ENCODE assay signal across 32 mouse cellular contexts in the genomic region with DNA sequence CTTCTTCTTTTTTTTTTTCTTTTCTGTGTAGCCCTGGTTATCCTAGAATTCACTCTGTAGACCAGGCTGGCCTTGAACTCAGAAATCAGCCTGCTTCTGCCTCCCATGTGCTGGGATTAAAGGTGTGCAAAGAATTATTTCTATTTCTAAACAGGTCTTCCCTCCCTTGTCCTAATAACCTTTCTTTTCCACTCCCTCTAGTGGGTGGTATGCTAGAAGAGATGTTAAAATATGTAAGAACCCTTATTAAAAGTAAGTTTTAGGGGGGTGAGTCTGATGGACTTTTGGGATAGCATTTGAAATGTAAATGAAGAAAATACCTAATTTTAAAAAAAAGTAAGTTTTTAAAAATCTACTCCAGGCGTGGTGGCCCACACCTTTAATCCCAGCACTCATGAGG. TPM values are rescaled to one million over a fixed set of nuclear protein-coding genes. Genes with fewer than 3 reads are reported as not detected.
DNase-seq lines count a peak whose midpoint lies in the region; ATAC-seq and TF ChIP-seq lines count a peak whose summit lies in the region.
"Had no signal": no experiment of that assay in that cellular context is flagged by ENCODE, and none has a peak within 500 bp of the region (broad histone marks: within the 10 kb centered on the region; RNA-seq: fewer than 3 reads in every experiment).

No protein-coding gene starts in this region.

- H3K27me3 ChIP-seq in heart, embryonic 15.5 days = no peaks in the 10 kb centered on the region
- no peaks in the 10 kb centered on the region for H3K27me3 ChIP-seq in thymus, adult 2 months (ENCODE audit: control insufficient read depth, insufficient read depth, low read length)
- no peaks in the 10 kb centered on the region for H3K27me3 ChIP-seq in liver, embryonic 15.5 days
- H3K27me3 ChIP-seq: forebrain, embryonic 13.5 days; midbrain, embryonic 15.5 days had no signal

- no peak for ATAC-seq in heart, embryonic 15.5 days (replicated peaks; ENCODE audit: insufficient number of reproducible peaks, insufficient read depth, low FRiP score, low read depth)
- ATAC-seq in liver, embryonic 15.5 days (ENCODE audit: insufficient read depth) = no peak
- ATAC-seq: activated CD4-positive, CD25-positive, alpha-beta regulatory T cell, adult 4 months; CD4-positive, CD25-positive, alpha-beta regulatory T cell, adult 4 months; forebrain, embryonic 13.5 days; intestine, embryonic 16.5 days; lung, postnatal 0 days; midbrain, embryonic 15.5 days had no signal

- H3K4me2 ChIP-seq in heart, embryonic 15.5 days = no peak overlapping the region
- H3K4me2 ChIP-seq in liver, embryonic 15.5 days = no peak overlapping the region; the same call in 1 of the 2 replicates
- H3K4me2 ChIP-seq: forebrain, embryonic 13.5 days; heart, embryonic 11.5 days; hindbrain, embryonic 13.5 days; midbrain, embryonic 15.5 days had no signal

- 0 out of 2 replicates have a peak overlapping the region, but pooled peaks have one; percentile 18 for H3K27ac ChIP-seq in heart, embryonic 15.5 days
- peak overlapping the region; percentile 92; the same call in 1 of the 2 replicates for H3K27ac ChIP-seq in thymus, adult 2 months (ENCODE audit: control insufficient read depth, insufficient read depth, low read length)
- peak overlapping the region; percentile 96 for H3K27ac ChIP-seq in liver, embryonic 15.5 days (replicated peaks)
- H3K27ac ChIP-seq: forebrain, embryonic 13.5 days; hindbrain, embryonic 13.5 days; midbrain, embryonic 15.5 days had no signal

- 89% methylated on average over 1 of the region's 1 CpGs for WGBS in heart, embryonic 15.5 days
- 88% methylated on average over 1 of the region's 1 CpGs for WGBS in thymus, adult 2 months
- 65% methylated on average over 1 of the region's 1 CpGs for WGBS in liver, embryonic 15.5 days (ENCODE audit: insufficient replicate concordance)

- TF ChIP-seq CTCF in thymus, adult 2 months (IDR thresholded peaks at IDR 0.05; ENCODE audit: borderline replicate concordance, control insufficient read depth, extremely low read depth, insufficient read depth, low read length, poor library complexity) = no peak

- H3K9me3 ChIP-seq in heart, embryonic 15.5 days (replicated peaks) = no peaks in the 10 kb centered on the region
- H3K9me3 ChIP-seq in liver, embryonic 15.5 days (replicated peaks) = no peaks in the 10 kb centered on the region
- H3K9me3 ChIP-seq: forebrain, embryonic 13.5 days; hindbrain, embryonic 13.5 days; midbrain, embryonic 15.5 days had no signal

- intact Hi-C loops in heart, postnatal 36 days (cut with DNase I) = no loop called here

- H3K36me3 ChIP-seq in heart, embryonic 15.5 days = no peaks in the 10 kb centered on the region
- no peaks in the 10 kb centered on the region for H3K36me3 ChIP-seq in thymus, adult 2 months (ENCODE audit: control insufficient read depth, insufficient read depth, low read length)
- H3K36me3 ChIP-seq in liver, embryonic 15.5 days (replicated peaks) = peaks cover 12% of the 10 kb centered on the region
- H3K36me3 ChIP-seq: midbrain, embryonic 15.5 days had no signal

- peaks cover 13% of the 10 kb centered on the region for H3K4me1 ChIP-seq in heart, embryonic 15.5 days (replicated peaks)
- peaks cover 21% of the 10 kb centered on the region for H3K4me1 ChIP-seq in thymus, adult 2 months (replicated peaks; ENCODE audit: control insufficient read depth, insufficient read depth, low read length)
- H3K4me1 ChIP-seq in liver, embryonic 15.5 days (replicated peaks) = peaks cover 75% of the 10 kb centered on the region

- no peak overlapping the region for H3K4me3 ChIP-seq in heart, embryonic 15.5 days
- no peak overlapping the region for H3K4me3 ChIP-seq in thymus, adult 2 months (ENCODE audit: control insufficient read depth, insufficient read depth, low read length)
- H3K4me3 ChIP-seq in liver, embryonic 15.5 days (replicated peaks) = no peak overlapping the region
- H3K4me3 ChIP-seq: forebrain, embryonic 13.5 days; hindbrain, embryonic 13.5 days; midbrain, embryonic 15.5 days had no signal

- DNase-seq in heart, postnatal 36 days = no peak
- DNase-seq in thymus, adult 2 months = no peak
- no peak for DNase-seq in thymus, postnatal 36 days
- no peak for DNase-seq in neural tube, embryonic 10.5 days (ENCODE audit: extremely low spot score, low spot score)
- DNase-seq in urinary bladder, adult 18-20 months (ENCODE audit: low spot score in 2 of 2) = no peak
- no peak for DNase-seq in lung, postnatal 10 days
- DNase-seq: adrenal gland, adult 8-10 months; cerebellum, adult 8-10 months; cerebellum, postnatal 36 days; gastrocnemius, postnatal 25 days; heart, adult 11 months; heart, postnatal 14 days; kidney, postnatal 25 days; lung, adult 18-20 months; right cerebral cortex, adult 18-20 months; right cerebral cortex, postnatal 4 days had no signal

- TF ChIP-seq POLR2A in thymus, adult 2 months (IDR thresholded peaks at IDR 0.05; ENCODE audit: control insufficient read depth, extremely low read depth, insufficient read depth, low read length, poor library complexity) = no peak

- no peak overlapping the region for H3K9ac ChIP-seq in heart, embryonic 15.5 days
- H3K9ac ChIP-seq in liver, embryonic 15.5 days = no peak overlapping the region
- H3K9ac ChIP-seq: forebrain, embryonic 13.5 days; hindbrain, embryonic 13.5 days; midbrain, embryonic 15.5 days had no signal

RNA-seq across cellular contexts. Expression of a gene that starts 3.1 kb away (rescaled TPM):
- 1,772 and 2,077 TPM in 2 replicates for polyA plus RNA-seq in heart, embryonic 15.5 days (2015; fragmentation: Nextera tagmentation; extraction: Ambion mirVana)
- total RNA-seq in heart, postnatal 36 days (2021) = 100 to 1,000 TPM; 850 to 884 TPM
- polyA plus RNA-seq in thymus, adult 2 months (2012; rRNA removed) = 1,706 and 1,988 TPM in 2 replicates
- polyA plus RNA-seq in liver, embryonic 15.5 days (2015; fragmentation: Nextera tagmentation; extraction: Ambion mirVana) = 1,470 and 1,719 TPM in 2 replicates

RNA-seq across cellular contexts. Expression of a gene that starts 10.0 kb away (rescaled TPM):
- 4.0 and 5.1 TPM in 2 replicates for polyA plus RNA-seq in heart, embryonic 15.5 days (2015; fragmentation: Nextera tagmentation; extraction: Ambion mirVana)
- under 1 TPM in 1 of 2 experiments, not detected in 1; 0.46 TPM for total RNA-seq in heart, postnatal 36 days (2021)
- polyA plus RNA-seq in thymus, adult 2 months (2012; rRNA removed) = 0.24 TPM in 1 of 2 replicates, not detected in the other
- 0.97 and 1.3 TPM in 2 replicates for polyA plus RNA-seq in liver, embryonic 15.5 days (2015; fragmentation: Nextera tagmentation; extraction: Ambion mirVana)
- total RNA-seq: heart, postnatal 14 days; neutrophil, adult 5-6 weeks had no signal
- polyA plus RNA-seq: activated CD4-positive, CD25-positive, alpha-beta regulatory T cell, adult 4 months; CD4-positive, CD25-positive, alpha-beta regulatory T cell, adult 4 months; forebrain, embryonic 13.5 days; spleen, adult 2 months had no signal

RNA-seq across cellular contexts. Expression of a gene that starts 18.3 kb away (rescaled TPM):
- 0.16 and 0.19 TPM in 2 replicates for polyA plus RNA-seq in heart, embryonic 15.5 days (2015; fragmentation: Nextera tagmentation; extraction: Ambion mirVana)
- total RNA-seq in heart, postnatal 36 days (2021) = under 1 TPM; 0.22 to 0.53 TPM
- polyA plus RNA-seq in thymus, adult 2 months (2012; rRNA removed) = 6.3 and 8.8 TPM in 2 replicates
- 0.10 and 0.12 TPM in 2 replicates for polyA plus RNA-seq in liver, embryonic 15.5 days (2015; fragmentation: Nextera tagmentation; extraction: Ambion mirVana)
- polyA plus RNA-seq: activated CD4-positive, CD25-positive, alpha-beta regulatory T cell, adult 4 months; CD4-positive, CD25-positive, alpha-beta regulatory T cell, adult 4 months; embryonic facial prominence, embryonic 11.5 days; kidney, embryonic 14.5 days; limb, embryonic 11.5 days; neural tube, embryonic 11.5 days had no signal

RNA-seq across cellular contexts. Expression of a gene that starts 20.5 kb away (rescaled TPM):
- 0.29 and 0.43 TPM in 2 replicates for polyA plus RNA-seq in heart, embryonic 15.5 days (2015; fragmentation: Nextera tagmentation; extraction: Ambion mirVana)
- 1 to 10 TPM; 6.4 to 8.9 TPM for total RNA-seq in heart, postnatal 36 days (2021)
- 0.10 and 1.0 TPM in 2 replicates for polyA plus RNA-seq in thymus, adult 2 months (2012; rRNA removed)
- polyA plus RNA-seq in liver, embryonic 15.5 days (2015; fragmentation: Nextera tagmentation; extraction: Ambion mirVana) = not detected in 2 replicates
- total RNA-seq: neutrophil, adult 5-6 weeks had no signal
- polyA plus RNA-seq: activated CD4-positive, CD25-positive, alpha-beta regulatory T cell, adult 4 months; CD4-positive, CD25-positive, alpha-beta regulatory T cell, adult 4 months; heart, embryonic 11.5 days; lung, postnatal 0 days had no signal

RNA-seq across cellular contexts. Expression of a gene that starts 24.9 kb away (rescaled TPM):
- 65.2 and 83.1 TPM in 2 replicates for polyA plus RNA-seq in heart, embryonic 15.5 days (2015; fragmentation: Nextera tagmentation; extraction: Ambion mirVana)
- 10 to 100 TPM; 29.3 to 31.3 TPM for total RNA-seq in heart, postnatal 36 days (2021)
- 142 and 153 TPM in 2 replicates for polyA plus RNA-seq in thymus, adult 2 months (2012; rRNA removed)
- polyA plus RNA-seq in liver, embryonic 15.5 days (2015; fragmentation: Nextera tagmentation; extraction: Ambion mirVana) = 73.6 and 83.0 TPM in 2 replicates

Comparison
In these comparisons a context has a peak if more than half of its experiments do, and no peak if none do; other contexts are left out.
1. H3K27ac ChIP-seq: peak in every context shown above with its lines; median percentile 96 in liver, embryonic 15.5 days; 92 in thymus, adult 2 months; 18 in heart, embryonic 15.5 days.